Mouse (Mus musculus): ENCODE results near the gene Galnt13. TPM values are rescaled to one million over a fixed set of nuclear protein-coding genes. Genes with fewer than 3 reads are reported as not detected.
A peak's percentile ranks its signal among the peaks of the same experiment; 100 is the strongest.
"Not testable (repeated sequence)": the region's sequence is repeated elsewhere in the genome, so short reads cannot be mapped to it uniquely, and the experiment has no call there.

Gene Galnt13
- total RNA-seq (2021), result 10 to 100 TPM; 32.9 to 33.9 TPM
- long read RNA-seq, experiment 1, partial matches to known transcripts, result 2 of 3 reads
- long read RNA-seq, experiment 1, other reads (novel, unspliced or antisense), result 1 of 3 reads
- long read RNA-seq, experiment 2, partial matches to known transcripts, result 0 of 1 reads
- long read RNA-seq, experiment 2, other reads (novel, unspliced or antisense), result 1 of 1 reads

DNA sequence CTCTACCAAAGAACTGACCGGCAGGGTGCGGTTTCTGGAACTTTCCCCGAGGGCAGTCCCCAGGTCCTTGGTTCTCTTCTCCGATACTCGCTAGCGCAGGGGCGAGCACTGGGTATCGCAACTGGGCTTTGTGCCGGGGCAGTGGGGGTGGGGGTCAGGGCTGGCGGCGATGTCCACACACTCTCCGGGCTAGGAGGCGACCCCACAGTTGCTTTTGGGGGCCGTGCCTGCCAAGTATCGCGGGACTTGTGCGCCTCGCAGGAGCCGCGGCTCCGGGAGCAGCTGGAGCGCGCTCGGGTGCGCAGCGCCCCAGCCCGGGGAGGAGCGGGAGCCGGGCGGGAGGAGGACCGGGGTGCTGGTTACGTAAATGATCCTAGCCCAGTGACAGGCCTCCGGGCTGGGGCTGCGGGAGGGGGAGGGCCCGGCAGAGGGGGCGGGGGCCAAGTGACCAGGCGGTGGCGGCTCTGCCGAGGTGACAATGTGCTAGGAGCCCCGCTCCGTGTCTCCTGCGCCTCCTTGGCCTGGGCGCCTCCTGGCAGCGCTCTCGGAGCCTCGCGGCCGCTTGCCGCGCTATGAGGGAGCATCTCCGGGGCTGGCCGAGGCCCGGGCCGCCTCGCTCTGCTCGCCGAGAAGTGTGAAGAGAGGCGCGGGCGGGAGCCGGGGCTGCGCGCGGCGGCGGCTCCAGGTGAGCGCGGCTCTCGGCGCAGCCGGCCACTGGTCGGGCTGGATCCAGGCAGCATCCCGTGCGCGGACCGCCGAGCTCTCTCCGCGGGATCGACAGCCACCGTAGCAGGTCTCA, at the start of gene Galnt13:
Gene Galnt13, plus strand, starts transcription at position 381 of the 799 bp plus-strand sequence.
- peak; percentile 72 to 75 for DNase-seq (ENCODE audit: low spot score in 2 of 2)
- intact Hi-C loops (cut with DNase I), result no loop called here

DNA sequence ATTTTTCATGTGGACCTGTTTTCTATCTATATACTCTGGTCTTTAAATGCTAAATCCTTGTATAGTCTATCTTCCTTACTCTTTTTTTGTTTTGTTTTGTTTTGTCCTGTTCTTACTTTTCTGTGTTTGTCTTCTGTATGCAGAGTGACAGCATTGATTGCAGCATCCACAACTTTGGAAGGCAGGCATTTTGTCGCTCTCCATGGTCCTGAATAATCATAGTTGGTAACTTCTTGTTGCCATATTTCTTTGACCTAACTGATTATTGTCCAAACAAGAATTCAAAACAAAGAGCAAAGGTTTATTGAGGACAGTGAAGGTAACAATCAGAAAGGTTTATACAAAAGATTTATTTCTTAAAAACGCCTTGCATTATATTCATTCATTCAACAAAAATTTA, 5.1 kb upstream of the Galnt13 start:
- intact Hi-C loops (cut with DNase I), result no loop called here

GRCm38 (mm10) chr2:54435380-54435779, 737 bp upstream of the Galnt13 start:
- intact Hi-C loops (cut with DNase I), result no loop called here
- DNase-seq (ENCODE audit: low spot score in 2 of 2), result no peak

More for the DNA sequence above, 5.1 kb upstream of the Galnt13 start:
- DNase-seq (ENCODE audit: low spot score in 2 of 2), result no peak

- intact Hi-C loops (cut with DNase I), result no loop called here
Observed at GRCm38 (mm10) chr2:54436736-54437500, 801 bp downstream of the Galnt13 start.

GRCm38 (mm10) chr2:54437501-54437830, 1.3 kb downstream of the Galnt13 start:
- intact Hi-C loops (cut with DNase I), result no loop called here
- peak in 1 of 2 experiments; percentile 9 for DNase-seq (ENCODE audit: low spot score in 2 of 2)

More at GRCm38 (mm10) chr2:54436736-54437500, 801 bp downstream of the Galnt13 start:
- DNase-seq (ENCODE audit: low spot score in 2 of 2), result peak; percentile 27 to 70

DNA sequence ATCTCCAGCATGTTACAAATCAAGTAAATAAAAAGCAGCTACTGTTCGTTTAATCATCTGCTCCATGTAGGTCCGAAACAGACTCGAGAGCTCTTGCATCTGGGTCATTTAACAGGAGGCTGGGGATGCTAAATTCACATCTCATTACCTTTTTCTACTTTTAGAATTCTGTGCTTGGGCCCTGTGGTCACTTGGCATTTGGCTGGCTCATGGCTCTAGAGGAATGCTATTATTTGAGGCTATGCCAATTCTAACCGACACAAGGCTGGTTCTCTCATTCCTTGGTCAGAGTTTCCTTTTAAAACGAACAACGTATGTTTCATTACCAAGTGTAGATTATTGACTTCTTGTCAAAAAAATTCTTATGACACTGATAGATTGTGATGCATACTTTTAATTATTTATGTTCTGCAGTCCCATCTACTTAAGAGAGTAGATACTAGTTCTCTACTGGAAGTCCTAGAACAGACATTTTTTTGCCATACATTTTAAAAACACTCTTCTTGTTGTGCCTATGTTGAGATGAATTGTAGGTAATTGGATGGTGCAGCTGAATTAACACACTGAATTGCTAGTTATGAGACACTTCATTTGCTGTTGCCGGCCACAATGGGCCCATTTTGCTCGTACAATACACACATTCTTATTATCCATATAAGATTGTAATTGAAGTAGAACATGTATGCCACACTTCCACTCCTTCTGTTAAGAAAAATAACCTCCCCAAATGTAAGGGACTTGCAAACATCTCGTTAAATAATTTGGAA, 6.8 kb downstream of the Galnt13 start:
- DNase-seq (ENCODE audit: low spot score in 2 of 2), result no peak
- intact Hi-C loops (cut with DNase I), result no loop called here

GRCm38 (mm10) chr2:54483426-54483825, 47.3 kb downstream of the Galnt13 start:
- no peak for DNase-seq (ENCODE audit: low spot score in 2 of 2)
- intact Hi-C loops (cut with DNase I), result no loop called here

DNA sequence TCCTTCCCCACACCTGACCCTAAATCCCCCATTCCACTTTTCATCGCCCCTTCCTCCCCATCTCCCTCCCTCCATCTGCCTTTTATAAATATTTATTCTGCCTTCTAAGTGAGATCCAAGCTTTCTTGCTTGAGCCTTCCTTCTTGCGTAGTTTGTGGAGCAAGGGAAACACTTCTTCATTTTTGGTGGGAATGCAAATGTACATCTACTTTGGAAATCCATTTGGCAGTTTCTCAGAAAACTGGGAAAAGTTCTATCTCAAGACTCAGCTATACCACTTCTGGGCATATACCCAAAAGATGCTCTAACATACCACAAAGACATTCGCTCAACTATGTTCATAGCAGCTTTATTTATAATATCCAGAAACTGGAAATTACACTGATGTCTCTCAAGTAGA, 86.9 kb downstream of the Galnt13 start:
- no peak for DNase-seq (ENCODE audit: low spot score in 2 of 2)
- intact Hi-C loops (cut with DNase I), result no loop called here

DNA sequence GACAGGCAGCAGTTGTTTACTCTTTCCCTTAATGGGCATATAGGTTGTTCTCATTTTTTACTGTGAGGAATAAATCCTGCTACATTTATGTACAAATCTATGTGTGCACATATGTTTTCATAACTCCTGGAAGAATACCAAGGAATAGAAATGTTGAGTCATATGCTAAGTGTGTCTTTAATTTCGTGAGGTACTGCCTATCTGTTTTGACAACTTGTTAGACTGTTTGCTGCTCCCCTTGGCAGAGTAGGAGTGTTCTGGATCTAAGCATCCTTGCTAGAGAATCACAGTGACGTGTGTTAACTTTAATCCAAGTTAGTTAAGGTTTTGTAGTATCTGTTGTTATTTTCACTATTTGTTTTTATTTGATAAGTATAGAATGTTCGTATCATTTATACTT, 91.0 kb downstream of the Galnt13 start:
- intact Hi-C loops (cut with DNase I), result no loop called here
- DNase-seq (ENCODE audit: low spot score in 2 of 2), result peak in 1 of 2 experiments; percentile 25

- DNase-seq (ENCODE audit: low spot score in 2 of 2), result no peak
- intact Hi-C loops (cut with DNase I), result no loop called here
Observed at GRCm38 (mm10) chr2:54558357-54559153, 122.4 kb downstream of the Galnt13 start.

DNA sequence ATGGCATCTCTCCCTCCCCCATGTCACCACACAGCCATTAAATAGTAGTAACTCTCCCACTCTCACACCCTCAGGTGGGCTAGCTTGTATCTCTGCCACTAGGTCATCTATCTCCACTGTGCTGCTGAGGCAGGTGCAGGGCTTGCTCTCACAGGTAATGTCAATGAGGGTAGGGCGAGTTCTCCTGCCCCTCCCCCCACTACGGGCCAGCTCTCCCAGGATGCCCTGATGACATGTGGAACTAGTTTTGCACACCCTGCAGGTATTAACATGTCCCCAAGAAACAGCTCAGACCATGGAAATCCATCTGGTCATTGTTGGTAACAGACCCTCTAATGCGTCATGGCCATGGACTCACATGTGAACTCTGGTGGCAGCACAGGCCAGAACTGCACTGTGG, 129.0 kb downstream of the Galnt13 start:
- no peak for DNase-seq (ENCODE audit: low spot score in 2 of 2)
- intact Hi-C loops (cut with DNase I), result no loop called here

GRCm38 (mm10) chr2:54567186-54567585, 131.1 kb downstream of the Galnt13 start:
- intact Hi-C loops (cut with DNase I), result no loop called here
- no peak for DNase-seq (ENCODE audit: low spot score in 2 of 2)

DNA sequence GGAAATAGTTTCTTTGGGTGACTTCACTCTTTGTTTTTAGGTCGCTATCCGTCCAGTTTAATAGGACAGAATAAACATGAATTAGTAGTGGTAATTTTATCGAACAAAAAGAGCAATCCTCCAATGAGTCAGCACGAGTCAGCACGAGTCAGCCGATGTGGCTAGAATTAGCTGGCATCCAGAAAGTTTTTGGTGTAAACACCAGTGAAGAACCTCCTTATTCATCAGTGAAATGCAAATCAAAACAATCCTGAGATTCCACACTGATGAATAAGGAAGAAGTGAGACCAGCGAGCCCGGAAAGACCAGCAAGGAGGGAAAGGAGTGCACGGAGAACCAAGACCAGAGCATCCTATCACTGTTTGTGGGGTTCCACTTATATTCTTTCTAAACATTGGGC, 131.5 kb downstream of the Galnt13 start:
- DNase-seq (ENCODE audit: low spot score in 2 of 2), result no peak
- intact Hi-C loops (cut with DNase I), result no loop called here

- DNase-seq (ENCODE audit: low spot score in 2 of 2); intact Hi-C loops (cut with DNase I): not testable (repeated sequence)
Observed at GRCm38 (mm10) chr2:54713817-54714216, 277.7 kb downstream of the Galnt13 start.

DNA sequence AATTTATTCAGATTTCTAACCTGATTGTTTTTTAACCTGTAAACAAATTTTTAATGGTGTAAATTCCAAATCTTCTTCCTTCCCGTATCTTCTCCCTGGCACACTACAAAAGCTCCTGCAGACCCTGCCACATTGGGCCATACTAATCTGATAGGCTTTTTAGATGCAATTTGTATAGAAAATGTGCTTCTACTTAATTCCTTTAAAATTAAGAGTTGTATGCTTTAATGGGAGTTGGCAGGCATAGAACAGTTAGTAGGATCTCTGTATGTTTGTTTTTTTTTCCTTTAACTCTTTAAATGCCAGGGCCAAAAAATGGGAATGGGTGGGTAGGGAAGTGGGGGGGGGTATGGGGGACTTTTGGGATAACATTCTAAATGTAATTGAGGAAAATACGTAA, 315.1 kb downstream of the Galnt13 start:
- intact Hi-C loops (cut with DNase I), result no loop called here
- no peak for DNase-seq (ENCODE audit: low spot score in 2 of 2)

DNA sequence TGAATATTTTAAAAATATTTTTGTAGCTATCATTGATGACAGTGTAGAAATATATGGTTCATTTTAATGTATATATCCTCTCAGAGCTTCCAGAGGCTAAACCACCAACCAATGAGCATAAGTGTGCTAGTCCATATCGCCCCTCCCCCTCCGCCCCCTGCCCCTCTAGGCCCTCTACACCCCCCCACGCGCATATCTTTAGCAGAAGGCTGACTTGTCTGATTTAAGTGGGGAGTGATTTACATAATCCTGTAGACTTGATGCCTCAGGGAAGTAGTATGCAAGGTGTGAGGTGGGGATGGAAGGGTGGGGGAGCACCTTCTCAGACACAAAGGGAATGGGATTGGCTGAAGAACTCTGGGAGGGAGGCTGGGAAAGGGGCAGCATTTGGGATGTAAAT, 323.7 kb downstream of the Galnt13 start:
- intact Hi-C loops (cut with DNase I), result no loop called here
- no peak for DNase-seq (ENCODE audit: low spot score in 2 of 2)

GRCm38 (mm10) chr2:54778790-54779273, 342.7 kb downstream of the Galnt13 start:
- intact Hi-C loops (cut with DNase I), result no loop called here
- no peak for DNase-seq (ENCODE audit: low spot score in 2 of 2)

- DNase-seq (ENCODE audit: low spot score in 2 of 2), result no peak
Observed at GRCm38 (mm10) chr2:54813670-54814256, 377.6 kb downstream of the Galnt13 start.

More at GRCm38 (mm10) chr2:54813670-54814256, 377.6 kb downstream of the Galnt13 start:
- intact Hi-C loops (cut with DNase I), result no loop called here
